Mouse (Mus musculus) hindbrain, embryonic 13.5 days (tissue): ENCODE results near the gene Rinl. TPM values are rescaled to one million over a fixed set of nuclear protein-coding genes. Genes with fewer than 3 reads are reported as not detected.
A peak's percentile ranks its signal among the peaks of the same experiment; 100 is the strongest.

ENCODE experiments used
- ATAC-seq: fragments of 200-750 bp; cut with Nextera tagmentation; 2 replicates; pipeline ENCODE4 v1.8.0; 2017; ENCODE audit warnings: moderate TSS enrichment; ENCODE audit not compliant: low FRiP score
- H3K27ac ChIP-seq: fragments of 300-500 bp; sonication (generic); 2 replicates; pipeline ENCODE4 v1.5.1; 2015; ENCODE audit warnings: inconsistent platforms, mild to moderate bottlenecking, moderate library complexity
- H3K27me3 ChIP-seq: fragments of 300-500 bp; sonication (generic); 2 replicates; pipeline ENCODE4 v1.6.1; 2015; ENCODE audit warnings: mild to moderate bottlenecking, inconsistent platforms
- H3K36me3 ChIP-seq: fragments of 300-500 bp; sonication (generic); 2 replicates; pipeline ENCODE4 v1.6.1; 2015; ENCODE audit warnings: mild to moderate bottlenecking, inconsistent platforms
- H3K4me1 ChIP-seq: fragments of 300-500 bp; sonication (generic); replicated peaks from 2 replicates; pipeline ENCODE4 v1.6.1; 2015; ENCODE audit warnings: inconsistent platforms
- H3K4me2 ChIP-seq: fragments of 300-500 bp; sonication (generic); 2 replicates; pipeline ENCODE4 v1.6.1; 2015; ENCODE audit warnings: inconsistent platforms, mild to moderate bottlenecking, moderate library complexity
- H3K4me3 ChIP-seq: fragments of 300-500 bp; sonication (generic); 2 replicates; pipeline ENCODE4 v1.5.1; 2015; ENCODE audit warnings: mild to moderate bottlenecking, inconsistent platforms
- H3K9ac ChIP-seq: fragments of 300-500 bp; sonication (generic); 2 replicates; pipeline ENCODE4 v1.6.1; 2015; ENCODE audit warnings: mild to moderate bottlenecking, inconsistent platforms
- H3K9me3 ChIP-seq: fragments of 300-500 bp; sonication (generic); 2 replicates; pipeline ENCODE4 v1.6.1; 2016; ENCODE audit warnings: inconsistent platforms
- WGBS: fragments of 180-500 bp; shearing (Covaris S2); methylation state at CpG from one replicate; pipeline ENCODE4 v1.1.7; 2015; 5-methylcytosine and 5-hydroxymethylcytosine counted together
- polyA plus RNA-seq: library from polyadenylated mRNA; unstranded; fragments of >200 nt; fragmentation: Nextera tagmentation; extraction: Ambion mirVana; gene quantifications from 2 replicates; pipeline ENCODE4 v1.2.1, GENCODE M21; 2015

Gene Rinl
- polyA plus RNA-seq, 1 experiment from 2014 or later, result 2.7 TPM

DNA sequence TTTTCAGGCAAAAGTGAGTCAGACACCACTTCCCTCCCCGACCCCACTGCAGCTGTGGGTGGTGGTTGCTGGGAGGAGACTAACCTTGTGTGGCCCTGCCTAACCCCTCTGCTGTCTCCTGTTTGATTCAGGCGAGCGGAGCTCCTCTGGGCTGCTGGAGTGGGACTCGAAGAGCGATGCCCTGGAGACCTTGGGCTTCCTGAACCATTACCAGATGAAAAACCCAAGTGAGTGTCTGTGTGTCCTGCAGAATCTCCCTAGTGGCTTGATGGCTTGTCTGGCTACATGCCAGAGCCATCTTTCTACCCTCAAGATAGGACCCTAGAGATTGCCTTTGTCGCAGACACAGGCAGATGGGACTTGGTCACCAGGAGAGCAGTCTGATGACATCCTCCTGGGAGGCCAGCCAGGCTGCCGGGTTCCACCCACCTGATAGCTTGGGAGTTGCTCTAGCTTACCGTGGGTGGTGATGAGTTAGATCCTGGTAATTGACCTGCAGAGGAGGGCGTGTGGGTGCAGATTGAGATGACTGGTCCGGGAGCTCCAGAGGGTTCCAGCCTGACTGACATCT is 32.6 kb downstream of the Rinl start:
- Histone ChIP-seq H3K4me2 (no peak overlapping the region), H3K4me3 (no peak overlapping the region), H3K36me3 (peaks cover 66% of the 10 kb centered on the region), H3K4me1 (peaks cover 64% of the 10 kb centered on the region), H3K27me3 (no peaks in the 10 kb centered on the region), H3K9me3 (no peaks in the 10 kb centered on the region), H3K9ac (no peak overlapping the region), H3K27ac (peak overlapping the region; percentile 76)
- 45% methylated on average over 10 of the region's 10 CpGs for WGBS
- ATAC-seq, result no peak

DNA sequence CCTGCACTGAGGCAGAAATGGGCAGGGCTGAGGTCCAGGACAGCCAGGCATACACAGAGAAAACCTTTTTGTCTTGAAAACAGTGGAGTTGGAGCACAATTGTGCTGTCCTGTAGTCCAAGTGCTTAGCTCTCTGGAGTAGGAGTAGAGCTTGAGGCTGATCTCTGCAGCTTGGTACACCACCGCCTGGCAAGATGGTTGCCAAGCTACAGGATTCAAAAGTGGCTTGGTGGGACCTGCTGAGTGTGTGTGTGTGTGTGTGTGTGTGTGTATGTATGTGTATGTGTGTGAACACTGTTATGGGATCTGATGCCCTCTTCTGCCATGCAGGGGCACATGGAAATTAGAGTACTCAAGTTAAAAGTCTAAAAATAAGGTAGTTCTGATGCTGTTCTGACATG is 33.8 kb downstream of the Rinl start:
- WGBS, result 56% methylated on average over 1 of the region's 1 CpGs
- Histone ChIP-seq H3K4me1 (peaks cover 52% of the 10 kb centered on the region), H3K9me3 (no peaks in the 10 kb centered on the region), H3K4me2 (no peak overlapping the region), H3K9ac (no peak overlapping the region), H3K27ac (0 out of 2 replicates have a peak overlapping the region, but pooled peaks have one; percentile 3), H3K4me3 (no peak overlapping the region), H3K27me3 (no peaks in the 10 kb centered on the region), H3K36me3 (peaks cover 54% of the 10 kb centered on the region)
- ATAC-seq, result no peak

DNA sequence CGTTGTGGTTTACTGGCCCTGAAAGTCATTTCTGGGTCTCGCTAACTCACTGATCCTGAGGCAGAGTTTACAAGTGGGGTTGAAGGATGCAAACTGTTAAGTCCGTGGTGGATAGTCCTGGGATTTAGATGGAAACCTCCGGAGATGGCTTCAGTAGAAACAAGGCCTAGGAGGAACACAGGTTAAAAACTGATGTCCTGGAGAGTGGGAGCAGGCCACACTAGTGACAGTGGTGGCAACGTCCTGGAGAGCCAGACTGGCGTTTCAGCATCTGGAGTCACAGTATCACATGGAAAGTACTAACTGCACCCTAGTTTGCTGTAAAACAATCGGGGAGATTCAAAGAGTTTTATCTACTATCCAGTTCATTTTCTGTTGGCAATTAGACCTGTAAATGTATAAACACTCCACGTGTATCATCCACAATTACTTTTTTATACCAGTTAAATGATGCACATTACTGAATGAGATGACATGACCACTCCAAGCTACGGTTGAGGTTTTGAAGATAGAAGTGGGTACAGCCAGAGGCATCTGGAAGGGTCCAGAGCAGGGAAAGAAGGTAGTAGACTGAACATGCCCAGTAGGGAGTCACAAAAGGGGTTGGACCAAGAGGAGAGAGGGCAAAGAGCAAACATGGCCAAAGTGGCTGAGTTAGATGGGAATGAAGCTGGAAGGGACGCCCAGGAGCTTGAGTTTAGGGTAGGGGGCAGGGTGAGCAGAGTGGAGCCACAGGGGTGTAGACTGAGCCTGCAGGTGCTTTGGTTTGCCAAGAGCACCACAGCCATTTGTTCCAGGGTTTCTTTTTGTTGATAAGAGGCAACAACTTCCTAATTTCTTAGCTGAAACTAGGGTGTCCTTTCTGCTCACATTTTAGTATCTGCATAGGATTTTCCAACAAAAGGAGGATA is 34.5 kb downstream of the Rinl start:
- Histone ChIP-seq H3K4me1 (peaks cover 45% of the 10 kb centered on the region), H3K9ac (no peak overlapping the region), H3K4me2 (no peak overlapping the region), H3K27ac (peak overlapping the region; percentile 9; the same call in 1 of the 2 replicates), H3K4me3 (no peak overlapping the region), H3K27me3 (no peaks in the 10 kb centered on the region), H3K9me3 (no peaks in the 10 kb centered on the region), H3K36me3 (peaks cover 47% of the 10 kb centered on the region)
- no peak for ATAC-seq
- WGBS, result 66% methylated on average over 10 of the region's 10 CpGs

DNA sequence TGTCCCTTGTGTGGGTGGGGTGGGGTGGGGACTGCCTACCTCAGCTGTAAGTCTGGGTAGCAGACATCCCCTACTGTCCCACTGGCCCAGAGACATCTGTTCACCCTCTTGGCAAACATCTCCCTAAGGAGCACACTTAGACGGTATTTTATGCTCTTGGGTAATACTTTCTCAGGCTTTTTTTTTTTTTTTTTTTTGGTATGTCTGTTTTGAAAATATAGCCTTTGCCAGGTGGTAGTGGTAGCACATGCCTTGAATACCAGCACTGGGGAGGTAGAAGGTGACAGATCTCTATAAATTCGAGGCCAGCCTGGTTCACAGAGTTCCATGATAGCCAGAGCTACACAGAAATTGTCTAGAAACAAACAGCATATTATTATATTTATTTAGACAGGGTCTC is 35.2 kb downstream of the Rinl start:
- no peaks in the 10 kb centered on the region for H3K9me3 ChIP-seq
- H3K27me3 ChIP-seq, result no peaks in the 10 kb centered on the region
- no peak overlapping the region for H3K4me2 ChIP-seq
- peak overlapping the region; percentile 84; the same call in 1 of the 2 replicates for H3K27ac ChIP-seq
- no peak for ATAC-seq
- peaks cover 40% of the 10 kb centered on the region for H3K36me3 ChIP-seq
- H3K4me3 ChIP-seq, result no peak overlapping the region
- no peak overlapping the region for H3K9ac ChIP-seq
- WGBS, result 43% methylated on average over 2 of the region's 2 CpGs
- peaks cover 41% of the 10 kb centered on the region for H3K4me1 ChIP-seq

DNA sequence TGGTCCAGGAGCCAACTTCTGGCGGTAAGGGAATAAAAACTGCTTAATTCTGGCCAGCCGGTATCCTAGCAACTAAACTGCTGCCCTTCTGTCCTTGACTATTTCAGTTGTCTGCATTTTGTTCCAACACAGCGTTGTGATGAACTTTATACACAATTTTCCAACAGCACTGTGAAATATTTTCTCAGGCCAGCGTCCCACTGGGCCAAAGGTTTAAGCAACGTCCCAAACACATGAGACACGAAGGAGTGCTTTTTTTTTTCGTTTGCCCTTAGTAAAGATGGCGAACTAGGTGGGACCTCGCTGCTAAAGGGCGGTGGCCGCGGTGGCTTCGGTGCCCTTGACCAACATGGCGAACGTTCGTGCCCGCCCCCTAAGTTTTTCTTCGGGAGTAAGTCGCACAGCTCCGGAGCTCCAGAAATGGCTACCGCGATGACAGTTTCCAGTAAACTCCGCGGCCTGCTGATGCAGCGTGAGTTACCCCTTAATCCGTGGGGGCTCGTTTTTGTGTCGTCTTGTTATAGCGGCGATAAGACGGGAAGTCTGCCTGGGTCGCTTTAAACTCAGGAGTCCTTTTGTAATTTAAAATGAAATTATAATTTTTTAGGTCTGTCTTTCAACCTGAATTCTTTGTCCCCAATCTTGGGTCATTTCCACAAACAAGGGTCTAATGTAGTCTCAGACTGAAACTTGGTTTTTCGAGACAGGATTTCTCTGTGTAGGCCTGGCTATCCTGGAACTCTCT is 36.3 kb downstream of the Rinl start, which contains the start of gene Ech1:
Ech1 (plus strand) TSS at position 277 of the 745 bp plus-strand sequence.
- H3K4me2 ChIP-seq, result peak within 1 kb of the TSS; percentile 58
- 3% methylated on average over 33 of the region's 33 CpGs for WGBS
- H3K9me3 ChIP-seq, result no peaks in the 10 kb centered on the region
- peaks cover 31% of the 10 kb centered on the region for H3K4me1 ChIP-seq
- peak within 1 kb of the TSS; percentile 67 for H3K9ac ChIP-seq
- no peaks in the 10 kb centered on the region for H3K27me3 ChIP-seq
- peak within 1 kb of the TSS; percentile 47 for H3K4me3 ChIP-seq
- peak within 1 kb of the TSS; percentile 84 for H3K27ac ChIP-seq
- peaks cover 35% of the 10 kb centered on the region for H3K36me3 ChIP-seq
- ATAC-seq, result peak; percentile 71

DNA sequence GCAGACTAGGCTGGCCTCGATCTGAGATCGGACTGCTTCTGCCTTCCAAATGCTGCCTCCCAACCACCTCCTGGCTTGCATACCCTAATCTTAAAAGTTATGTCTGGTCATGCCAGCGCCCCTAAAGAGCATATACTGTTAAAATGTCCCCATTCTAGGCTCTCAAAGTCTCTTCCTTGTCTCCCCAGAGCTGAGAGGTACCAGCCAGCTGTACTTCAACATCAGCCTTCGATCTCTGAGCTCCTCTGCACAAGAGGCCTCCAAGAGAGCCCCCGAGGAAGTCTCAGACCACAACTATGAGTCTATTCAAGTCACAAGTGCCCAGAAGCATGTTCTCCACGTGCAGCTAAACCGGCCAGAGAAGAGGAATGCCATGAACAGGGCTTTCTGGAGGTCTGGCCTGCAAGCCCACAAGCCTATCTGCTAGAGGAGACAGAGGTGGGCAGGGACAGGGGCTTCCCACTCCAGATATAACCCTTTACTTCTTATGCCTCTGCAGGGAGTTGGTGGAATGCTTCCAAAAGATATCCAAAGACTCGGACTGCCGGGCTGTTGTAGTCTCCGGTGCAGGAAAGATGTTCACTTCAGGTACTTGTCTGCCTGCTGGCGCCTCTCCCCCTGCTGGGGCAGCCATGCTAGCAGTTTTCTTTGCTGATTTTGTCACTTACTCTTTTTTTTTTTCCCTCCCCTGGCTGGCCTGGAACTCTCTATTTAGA is 37.1 kb downstream of the Rinl start:
- H3K4me2 ChIP-seq, result peak overlapping the region; percentile 58
- no peaks in the 10 kb centered on the region for H3K27me3 ChIP-seq
- H3K4me1 ChIP-seq, result peaks cover 24% of the 10 kb centered on the region
- peak overlapping the region; percentile 84 for H3K27ac ChIP-seq
- no peak for ATAC-seq
- H3K36me3 ChIP-seq, result peaks cover 35% of the 10 kb centered on the region
- 58% methylated on average over 11 of the region's 11 CpGs for WGBS
- peak overlapping the region; percentile 47 for H3K4me3 ChIP-seq
- H3K9ac ChIP-seq, result peak overlapping the region; percentile 67
- H3K9me3 ChIP-seq, result no peaks in the 10 kb centered on the region

DNA sequence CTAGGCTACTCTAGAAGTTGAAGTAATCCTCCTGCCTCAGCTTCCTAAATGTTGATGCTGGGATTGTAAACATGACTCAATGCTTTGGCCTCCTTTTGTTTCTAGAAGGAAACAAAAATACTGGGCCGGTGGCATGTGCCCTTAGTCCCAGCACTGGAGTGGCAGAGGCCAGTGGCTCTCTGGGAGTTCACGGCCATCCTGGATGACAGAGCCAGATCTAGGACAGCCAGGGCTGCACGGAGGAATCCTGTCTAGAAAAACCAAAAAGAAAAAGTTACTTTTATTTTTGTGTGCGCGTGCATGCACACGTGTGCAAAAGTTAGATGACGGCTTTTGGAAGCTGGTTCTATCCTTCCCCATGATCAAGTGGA is 37.6 kb downstream of the Rinl start:
- ATAC-seq, result no peak
- 93% methylated on average over 7 of the region's 7 CpGs for WGBS
- Histone ChIP-seq H3K27ac (no peak overlapping the region; the same call in 1 of the 2 replicates), H3K4me3 (no peak overlapping the region), H3K4me2 (0 out of 2 replicates have a peak overlapping the region, but pooled peaks have one; percentile 58), H3K9ac (peak overlapping the region; percentile 67; the same call in 1 of the 2 replicates), H3K27me3 (no peaks in the 10 kb centered on the region), H3K9me3 (no peaks in the 10 kb centered on the region), H3K36me3 (peaks cover 35% of the 10 kb centered on the region), H3K4me1 (peaks cover 18% of the 10 kb centered on the region)

DNA sequence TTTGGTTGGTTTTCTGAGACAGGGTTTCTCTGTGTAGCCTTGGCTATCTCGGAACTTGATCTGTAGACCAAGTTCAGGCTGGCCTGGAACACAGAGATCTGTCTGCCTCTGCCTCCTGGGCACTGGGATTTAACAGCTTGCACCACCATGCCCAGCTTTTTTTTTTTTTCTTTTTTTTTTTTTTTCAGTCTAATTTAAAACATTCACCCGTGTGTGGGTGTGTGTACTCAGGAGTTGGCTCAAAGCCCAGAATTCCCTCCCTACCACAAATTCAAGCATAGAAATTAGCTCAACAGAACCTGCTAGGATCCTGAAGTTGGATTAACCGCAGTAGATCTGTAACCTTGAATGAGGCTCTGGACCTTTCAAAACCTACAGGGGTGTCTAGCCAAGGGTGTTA is 38.6 kb downstream of the Rinl start:
- H3K9me3 ChIP-seq, result no peaks in the 10 kb centered on the region
- H3K27me3 ChIP-seq, result no peaks in the 10 kb centered on the region
- 59% methylated on average over 3 of the region's 3 CpGs for WGBS
- H3K4me3 ChIP-seq, result no peak overlapping the region
- H3K27ac ChIP-seq, result no peak overlapping the region
- H3K9ac ChIP-seq, result no peak overlapping the region
- no peak for ATAC-seq
- H3K4me1 ChIP-seq, result peaks cover 15% of the 10 kb centered on the region
- peaks cover 33% of the 10 kb centered on the region for H3K36me3 ChIP-seq
- H3K4me2 ChIP-seq, result no peak overlapping the region

DNA sequence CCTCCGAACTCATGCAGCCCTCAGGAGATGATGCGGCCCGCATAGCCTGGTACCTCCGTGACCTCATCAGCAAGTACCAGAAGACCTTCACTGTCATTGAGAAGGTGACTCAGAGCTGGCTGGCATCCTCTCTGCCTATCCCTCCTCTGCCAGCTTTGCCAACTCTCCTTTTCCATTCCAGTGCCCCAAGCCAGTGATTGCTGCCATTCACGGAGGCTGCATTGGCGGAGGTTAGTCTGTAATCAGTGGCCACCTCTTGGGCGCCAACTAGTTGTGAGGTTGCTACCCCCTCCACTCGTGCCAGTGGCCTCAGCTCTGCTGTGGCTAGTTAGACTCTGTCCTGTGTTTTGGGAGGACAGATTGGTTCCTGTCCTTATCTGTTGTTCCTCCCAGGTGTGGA is 41.1 kb downstream of the Rinl start:
- H3K4me3 ChIP-seq, result no peak overlapping the region
- H3K4me1 ChIP-seq, result peaks cover 11% of the 10 kb centered on the region
- no peak for ATAC-seq
- H3K9ac ChIP-seq, result no peak overlapping the region
- H3K36me3 ChIP-seq, result peaks cover 25% of the 10 kb centered on the region
- H3K4me2 ChIP-seq, result no peak overlapping the region
- no peaks in the 10 kb centered on the region for H3K9me3 ChIP-seq
- no peaks in the 10 kb centered on the region for H3K27me3 ChIP-seq
- no peak overlapping the region for H3K27ac ChIP-seq
- 97% methylated on average over 8 of the region's 8 CpGs for WGBS

DNA sequence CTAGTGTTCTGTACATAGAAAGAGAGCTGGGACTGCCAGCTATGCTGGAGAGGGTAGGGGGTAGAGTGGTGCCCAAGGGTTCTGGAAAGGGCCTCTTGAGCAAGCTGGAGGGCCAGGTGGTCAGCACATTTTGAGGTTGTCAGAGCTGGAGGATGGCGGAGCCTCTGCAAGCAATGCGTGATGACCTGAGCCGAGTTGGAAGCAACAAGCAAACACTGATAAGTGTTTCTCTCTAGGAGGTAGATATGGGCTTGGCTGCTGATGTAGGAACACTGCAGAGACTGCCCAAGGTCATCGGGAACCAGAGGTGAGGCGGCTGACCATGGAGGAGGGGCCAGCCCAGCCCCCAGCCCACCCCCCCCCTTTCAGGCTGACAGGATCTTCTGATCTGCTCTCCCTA is 42.2 kb downstream of the Rinl start:
- no peaks in the 10 kb centered on the region for H3K27me3 ChIP-seq
- WGBS, result 96% methylated on average over 5 of the region's 5 CpGs
- no peaks in the 10 kb centered on the region for H3K9me3 ChIP-seq

DNA sequence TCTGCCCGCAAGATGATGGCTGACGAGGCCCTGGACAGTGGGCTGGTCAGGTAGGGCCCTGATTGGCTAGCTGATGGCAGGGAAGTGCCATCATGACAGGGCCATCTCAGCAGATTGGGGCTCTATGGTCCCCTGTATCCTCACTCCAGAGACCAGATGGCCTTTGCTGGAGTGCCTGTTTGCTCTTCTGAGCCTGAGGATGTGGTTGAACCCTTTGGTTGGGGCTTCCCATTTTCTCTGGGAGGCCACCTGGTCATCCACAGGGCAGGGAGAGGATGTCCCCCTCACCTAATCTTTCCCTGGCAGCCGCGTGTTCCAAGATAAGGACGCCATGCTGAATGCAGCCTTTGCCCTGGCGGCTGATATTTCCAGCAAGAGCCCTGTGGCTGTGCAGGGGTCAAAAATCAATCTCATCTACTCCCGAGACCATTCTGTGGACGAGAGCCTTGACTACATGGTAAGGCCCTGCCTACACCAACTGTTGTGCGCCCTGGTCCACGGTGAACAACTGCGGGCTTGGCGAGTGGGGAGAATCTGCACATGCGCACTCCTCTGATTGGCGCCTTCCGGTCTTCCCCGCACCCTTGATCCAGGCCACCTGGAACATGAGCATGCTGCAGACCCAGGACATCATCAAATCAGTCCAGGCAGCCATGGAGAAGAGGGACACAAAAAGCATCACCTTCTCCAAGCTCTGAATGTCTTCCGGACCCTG is 42.8 kb downstream of the Rinl start:
- WGBS, result 92% methylated on average over 17 of the region's 17 CpGs
- H3K4me3 ChIP-seq, result no peak overlapping the region
- H3K4me1 ChIP-seq, result no peaks in the 10 kb centered on the region
- H3K9ac ChIP-seq, result no peak overlapping the region
- no peak overlapping the region for H3K27ac ChIP-seq
- no peaks in the 10 kb centered on the region for H3K9me3 ChIP-seq
- H3K36me3 ChIP-seq, result peaks cover 25% of the 10 kb centered on the region
- no peak overlapping the region for H3K4me2 ChIP-seq
- no peaks in the 10 kb centered on the region for H3K27me3 ChIP-seq
- ATAC-seq, result no peak

More for the DNA sequence above, 42.2 kb downstream of the Rinl start:
- H3K27ac ChIP-seq, result no peak overlapping the region
- no peak overlapping the region for H3K9ac ChIP-seq
- H3K4me1 ChIP-seq, result peaks cover 4% of the 10 kb centered on the region
- no peak overlapping the region for H3K4me3 ChIP-seq
- ATAC-seq, result no peak
- H3K4me2 ChIP-seq, result no peak overlapping the region
- H3K36me3 ChIP-seq, result peaks cover 25% of the 10 kb centered on the region
